Mouse (Mus musculus) MEL (cell line): ENCODE measurements around the gene Bmpr1a.

ENCODE experiments used
- CTCF ChIP-seq, 3 experiments: IDR thresholded peaks in 2 of 3; conservative IDR thresholded peaks in 1 of 3; 2 replicates each; pipeline ENCODE4 v1.5.1; 2011 to 2012; ENCODE audit warnings: low read length in 3 of 3, low read depth in 2 of 3, mild to moderate bottlenecking in 2 of 3, improper control_type of control experiment in 1 of 3, inconsistent platforms in 1 of 3, mixed read lengths in 1 of 3, moderate library complexity in 1 of 3; ENCODE audit not compliant: control insufficient read depth in 1 of 3, insufficient read depth in 1 of 3, poor library complexity in 1 of 3, severe bottlenecking in 1 of 3
- EP300 ChIP-seq, 2 experiments: IDR thresholded peaks; 2 replicates each; pipeline ENCODE4 v1.6.1; 2011; ENCODE audit warnings: improper control_type of control experiment in 2 of 2, low read length in 2 of 2, low read depth in 1 of 2, mild to moderate bottlenecking in 1 of 2
- HCFC1 ChIP-seq: IDR thresholded peaks from 2 replicates; pipeline ENCODE4 v1.6.1; 2012; ENCODE audit warnings: low read depth, mild to moderate bottlenecking, inconsistent platforms, low read length, improper control_type of control experiment, moderate library complexity
- KAT2A ChIP-seq: conservative IDR thresholded peaks from 2 replicates; pipeline ENCODE4 v1.6.1; 2012; ENCODE audit warnings: low read depth, low read length, improper control_type of control experiment, inconsistent platforms
- POLR2A ChIP-seq, 2 experiments: IDR thresholded peaks; 2 replicates each; pipeline ENCODE4 v1.6.1; 2011 to 2012; ENCODE audit warnings: low read length in 2 of 2, mild to moderate bottlenecking in 2 of 2, control low read depth in 1 of 2, improper control_type of control experiment in 1 of 2, low read depth in 1 of 2, moderate library complexity in 1 of 2; ENCODE audit not compliant: control insufficient read depth in 1 of 2, insufficient read depth in 1 of 2, poor library complexity in 1 of 2
- POLR2AphosphoS5 ChIP-seq: IDR thresholded peaks from 2 replicates; pipeline ENCODE4 v1.6.1; 2012; ENCODE audit warnings: low read depth, borderline replicate concordance, mild to moderate bottlenecking, inconsistent platforms, low read length, moderate library complexity, mixed read lengths
- RCOR1 ChIP-seq: IDR thresholded peaks from 2 replicates; pipeline ENCODE4 v1.6.1; 2012; ENCODE audit warnings: low read depth, mild to moderate bottlenecking, inconsistent platforms, low read length, improper control_type of control experiment
- SMC3 ChIP-seq: IDR thresholded peaks from 2 replicates; pipeline ENCODE4 v1.6.1; 2011; ENCODE audit warnings: low read depth, low read length, improper control_type of control experiment
- TAL1 ChIP-seq: IDR thresholded peaks from 2 replicates; pipeline ENCODE4 v1.6.1; 2012; ENCODE audit warnings: mild to moderate bottlenecking, inconsistent platforms, low read length, moderate library complexity, mixed read lengths
- USF1 ChIP-seq: IDR thresholded peaks from 2 replicates; pipeline ENCODE4 v1.6.1; 2014; ENCODE audit warnings: low read depth, mild to moderate bottlenecking, inconsistent platforms, low read length, improper control_type of control experiment, moderate library complexity
- ZC3H11A ChIP-seq: IDR thresholded peaks from 2 replicates; pipeline ENCODE4 v1.6.1; 2012; ENCODE audit warnings: low read depth, mild to moderate bottlenecking, inconsistent platforms, low read length, improper control_type of control experiment

DNA sequence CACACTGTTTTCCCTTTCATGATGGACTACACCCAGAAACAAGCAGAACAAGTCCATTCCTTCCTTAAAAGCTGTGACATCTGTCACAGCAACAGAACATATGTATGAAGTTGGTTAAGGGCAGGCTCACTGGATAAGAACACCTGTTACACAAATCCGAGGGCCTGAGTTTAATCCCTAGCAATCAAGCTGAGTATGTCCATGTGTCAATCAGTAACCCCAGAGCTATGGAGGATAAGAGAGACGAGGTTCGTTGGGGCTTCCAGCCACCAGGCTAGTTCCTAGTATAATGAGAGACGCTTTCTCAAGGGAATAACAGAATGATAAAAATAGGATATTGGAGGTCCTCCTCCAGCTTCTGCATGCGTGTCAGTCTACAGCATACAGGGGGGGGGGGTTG, 85.6 kb downstream of the Bmpr1a start:
- no peak for TF ChIP-seq HCFC1
- TF ChIP-seq EP300 (IDR thresholded peaks at IDR 0.05; ENCODE audit: low read depth in 1 of 2, low read length in 2 of 2) = no peak
- no peak for TF ChIP-seq CTCF (IDR thresholded peaks at IDR 0.05 in 2 of 3, conservative IDR thresholded peaks at IDR 0.05 in 1 of 3; ENCODE audit: control insufficient read depth in 1 of 3, insufficient read depth in 1 of 3, low read depth in 2 of 3, low read length in 3 of 3, poor library complexity in 1 of 3, severe bottlenecking in 1 of 3)
- no peak for TF ChIP-seq POLR2AphosphoS5
- no peak for TF ChIP-seq POLR2A (IDR thresholded peaks at IDR 0.05; ENCODE audit: control insufficient read depth in 1 of 2, insufficient read depth in 1 of 2, low read depth in 1 of 2, low read length in 2 of 2, poor library complexity in 1 of 2)
- no peak for TF ChIP-seq SMC3
- no peak for TF ChIP-seq KAT2A
- no peak for TF ChIP-seq USF1
- no peak for TF ChIP-seq RCOR1
- no peak for TF ChIP-seq TAL1
- TF ChIP-seq ZC3H11A = no peak
